Mouse (Mus musculus) thymus, postnatal 36 days (tissue): ENCODE data around the gene Kyat1.
"Not testable (repeated sequence)": the region's sequence is repeated elsewhere in the genome, so short reads cannot be mapped to it uniquely, and the experiment has no call there.

ENCODE experiments used
- DNase-seq, 2 experiments: peaks; one replicate each; pipeline ENCODE4 v3.0.0; 2022; ENCODE audit warnings: mixed read lengths in 2 of 2

The Kyat1 gene

DNA sequence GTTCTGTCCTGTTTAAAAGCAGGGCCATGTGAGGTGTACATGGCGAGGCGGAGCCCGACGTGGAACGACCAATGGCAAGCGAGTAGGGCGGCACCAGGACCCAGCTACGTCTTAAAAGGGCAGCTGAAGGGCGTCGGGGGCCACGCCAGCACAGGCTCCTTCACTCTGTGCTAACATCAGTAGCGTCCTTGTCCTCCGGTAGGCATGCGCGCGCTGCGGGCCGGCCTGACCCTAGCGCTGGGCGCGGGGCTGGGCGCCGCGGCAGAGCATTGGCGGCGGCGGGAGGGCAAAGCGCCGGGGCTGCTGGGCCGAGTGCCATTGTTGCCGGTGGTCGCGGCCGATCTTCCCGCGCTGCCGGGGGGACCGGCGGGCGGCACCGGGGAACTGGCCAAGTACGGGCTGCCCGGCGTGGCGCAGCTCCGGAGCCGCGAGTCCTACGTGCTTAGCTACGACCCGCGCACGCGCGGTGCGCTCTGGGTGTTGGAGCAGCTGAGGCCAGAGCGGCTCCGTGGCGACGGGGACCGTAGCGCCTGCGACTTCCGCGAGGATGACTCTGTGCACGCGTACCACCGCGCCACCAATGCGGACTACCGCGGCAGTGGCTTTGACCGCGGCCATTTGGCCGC is 34.2 kb downstream of the Kyat1 start, which contains the start of gene Endog:
Endog (plus strand) TSS at position 123 of the 626 bp plus-strand sequence.
- peak; percentile 76 to 84 for DNase-seq

- no peak for DNase-seq
Observed at GRCm38 (mm10) chr2:30166677-30167076, 39.0 kb downstream of the Kyat1 start.

DNA sequence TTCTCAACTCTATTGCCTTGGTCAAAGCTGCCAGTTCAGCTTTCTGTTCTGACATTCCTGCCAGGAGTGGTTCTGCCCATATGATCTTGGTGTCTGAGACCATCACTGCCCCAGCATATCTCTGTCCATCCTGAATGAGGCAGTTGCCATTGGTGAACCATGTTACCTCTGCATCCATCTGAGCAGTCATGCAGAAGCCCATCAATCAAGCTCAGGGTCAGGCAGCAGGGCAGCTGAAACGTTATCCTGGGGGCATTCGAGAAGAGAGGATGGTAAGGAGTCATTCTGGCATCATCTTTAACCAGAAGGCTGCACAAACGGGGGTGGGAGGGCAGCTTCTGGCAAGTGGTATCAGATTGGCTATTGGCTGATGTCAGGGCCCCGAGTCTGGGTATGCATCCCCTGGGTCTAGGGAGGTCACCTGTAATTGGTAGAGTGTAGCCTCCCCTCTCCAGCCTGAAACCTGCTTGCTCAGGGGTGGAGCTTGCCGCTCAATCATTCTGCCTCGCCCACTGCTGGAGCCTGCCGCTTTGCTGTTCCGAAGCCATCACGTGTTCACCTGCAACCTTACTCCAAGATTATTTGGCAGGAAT is 41.2 kb downstream of the Kyat1 start:
- no peak for DNase-seq

- DNase-seq: no peak
Observed at GRCm38 (mm10) chr2:30161809-30162208, 43.8 kb downstream of the Kyat1 start.

- DNase-seq: not testable (repeated sequence)
Observed at GRCm38 (mm10) chr2:30159871-30160270, 45.8 kb downstream of the Kyat1 start.

GRCm38 (mm10) chr2:30152616-30153015 is 53.0 kb downstream of the Kyat1 start:
- no peak for DNase-seq

GRCm38 (mm10) chr2:30151840-30152239 is 53.8 kb downstream of the Kyat1 start:
- DNase-seq: no peak

DNA sequence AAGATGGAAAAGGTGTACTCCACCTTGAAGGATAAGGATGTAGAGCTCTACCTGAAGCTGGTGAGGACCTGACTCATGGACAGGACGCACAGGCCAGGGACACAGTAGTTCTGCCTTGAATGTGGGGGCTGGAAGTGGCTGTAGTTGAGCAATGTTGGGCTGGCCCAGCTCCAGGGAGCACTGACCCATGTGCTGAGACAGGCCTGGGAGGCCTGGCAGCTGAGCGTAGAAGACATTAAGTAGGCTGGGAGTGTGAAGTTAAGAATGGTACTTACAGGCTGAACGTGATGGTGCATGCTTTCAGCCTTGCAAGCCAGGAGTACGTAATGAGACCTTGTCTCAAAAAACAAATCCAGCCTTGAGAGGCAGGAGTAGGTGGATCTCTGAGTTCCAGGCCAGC is 58.2 kb downstream of the Kyat1 start:
- no peak for DNase-seq

DNA sequence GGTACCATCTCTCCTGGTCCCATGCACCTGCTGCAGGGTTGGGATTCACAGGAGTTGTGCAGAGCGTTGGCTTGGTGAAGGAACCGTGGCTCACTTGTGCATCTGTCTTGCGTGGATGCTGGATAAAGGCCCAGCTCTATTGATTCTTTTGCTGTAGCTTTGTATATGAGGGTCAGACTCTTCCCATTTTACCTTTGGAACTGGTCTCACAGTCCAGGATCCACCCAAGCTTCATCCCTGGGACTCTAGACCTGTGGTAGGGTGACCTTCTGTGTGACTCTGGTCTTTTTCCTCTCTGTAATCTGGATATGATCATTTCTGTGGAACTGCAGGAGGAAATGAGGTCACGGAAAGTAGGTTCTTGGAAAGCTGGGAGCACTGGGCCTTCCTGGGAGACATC is 61.2 kb downstream of the Kyat1 start:
- no peak for DNase-seq

GRCm38 (mm10) chr2:30140021-30140420 is 65.6 kb downstream of the Kyat1 start:
- DNase-seq: not testable (repeated sequence)

DNA sequence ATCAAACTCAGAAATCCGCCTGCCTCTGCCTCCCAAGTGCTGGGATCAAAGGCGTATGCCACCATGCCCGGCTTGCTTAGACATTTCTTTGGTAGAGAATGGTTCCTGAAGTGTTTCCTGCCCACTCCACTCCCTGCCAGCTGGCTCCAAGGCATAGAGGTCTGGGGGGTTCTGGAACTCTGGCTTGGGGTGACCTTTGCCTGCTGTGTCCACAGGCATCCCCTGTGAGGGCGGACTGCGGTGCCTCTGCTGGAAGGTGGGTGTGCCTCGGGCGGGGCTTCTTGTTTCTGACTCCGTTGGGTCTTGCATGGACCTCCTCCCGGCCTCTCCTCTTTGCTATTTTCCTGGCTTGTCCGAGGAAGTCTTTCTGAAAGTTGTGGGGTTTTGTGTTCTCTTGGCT is 69.2 kb downstream of the Kyat1 start:
- no peak for DNase-seq
